Mouse (Mus musculus) stomach, postnatal 0 days (tissue): ENCODE results near the gene Skor1. TPM values are rescaled to one million over a fixed set of nuclear protein-coding genes. Genes with fewer than 3 reads are reported as not detected.

Experiments
- ATAC-seq: fragments of 200-750 bp; cut with Nextera tagmentation; 2 replicates; pipeline ENCODE4 v1.8.0; 2017; ENCODE audit not compliant: low FRiP score, low TSS enrichment
- DNase-seq: peaks from one replicate; pipeline ENCODE4 v3.0.0-alpha.2; 2016; ENCODE audit warnings: low spot score
- H3K27ac ChIP-seq: fragments of 300-500 bp; sonication (generic); replicated peaks from 2 replicates; pipeline ENCODE4 v1.5.1; 2014; ENCODE audit warnings: mild to moderate bottlenecking, control low read depth
- H3K27me3 ChIP-seq: fragments of 300-500 bp; sonication (generic); 2 replicates; pipeline ENCODE4 v1.6.1; 2014; ENCODE audit warnings: low read length; ENCODE audit not compliant: control insufficient read depth, insufficient read depth
- H3K36me3 ChIP-seq: fragments of 300-500 bp; sonication (generic); 2 replicates; pipeline ENCODE4 v1.6.1; 2014; ENCODE audit warnings: low read length, mixed read lengths; ENCODE audit not compliant: control insufficient read depth, insufficient read depth
- H3K4me1 ChIP-seq: fragments of 300-500 bp; sonication (generic); replicated peaks from 2 replicates; pipeline ENCODE4 v1.6.1; 2014; ENCODE audit warnings: antibody characterized with exemption; ENCODE audit not compliant: control insufficient read depth, insufficient read depth
- H3K4me2 ChIP-seq: fragments of 300-500 bp; sonication (generic); replicated peaks from 2 replicates; pipeline ENCODE4 v1.6.1; 2014; ENCODE audit warnings: low read depth, mild to moderate bottlenecking, control low read depth, moderate library complexity
- H3K4me3 ChIP-seq: fragments of 300-500 bp; sonication (generic); 2 replicates; pipeline ENCODE4 v1.5.1; 2014; ENCODE audit warnings: low read depth, low read length, control low read depth
- H3K9ac ChIP-seq: fragments of 300-500 bp; sonication (generic); 2 replicates; pipeline ENCODE4 v1.6.1; 2014; ENCODE audit warnings: mild to moderate bottlenecking, low read length, control low read depth, mixed read lengths
- H3K9me3 ChIP-seq: fragments of 300-500 bp; sonication (generic); 2 replicates; pipeline ENCODE4 v1.6.1; 2016; ENCODE audit warnings: low read length; ENCODE audit not compliant: control insufficient read depth
- CTCF ChIP-seq: IDR thresholded peaks from 2 replicates; pipeline ENCODE4 v1.5.1; 2016; ENCODE audit warnings: antibody characterized with exemption, low read depth, mild to moderate bottlenecking, moderate library complexity
- EP300 ChIP-seq: optimal IDR thresholded peaks from 2 replicates; pipeline ENCODE3; 2016; ENCODE audit warnings: antibody characterized with exemption
- WGBS: fragments of 180-500 bp; shearing (Covaris S2); extraction: QIAGEN DNeasy Blood & Tissue Kit; methylation state at CpG from one replicate; pipeline ENCODE4 v1.1.7; 2014; 5-methylcytosine and 5-hydroxymethylcytosine counted together
- polyA plus RNA-seq: library from polyadenylated mRNA; unstranded; fragments of >200 nt; fragmentation: Nextera tagmentation; extraction: Ambion mirVana; gene quantifications from 2 replicates; pipeline ENCODE4 v1.2.1, GENCODE M21; 2015

Skor1 gene
- polyA plus RNA-seq, 1 experiment from 2014 or later = not detected

- WGBS = 55% methylated on average over 8 of the region's 8 CpGs
- TF ChIP-seq CTCF = no peak
- no peak for TF ChIP-seq EP300
- ATAC-seq (no peak), DNase-seq (no peak)
- Histone ChIP-seq H3K9me3 (no peaks in the 10 kb centered on the region), H3K36me3 (no peaks in the 10 kb centered on the region), H3K4me1 (no peaks in the 10 kb centered on the region), H3K27ac (no peak overlapping the region), H3K4me3 (no peak overlapping the region), H3K4me2 (no peak overlapping the region), H3K27me3 (no peaks in the 10 kb centered on the region), H3K9ac (no peak overlapping the region)
These were observed 26.5 kb downstream of the Skor1 start for GRCm38 (mm10) chr9:63122161-63122833.

- 68% methylated on average over 5 of the region's 5 CpGs for WGBS
These were observed 30.4 kb downstream of the Skor1 start for GRCm38 (mm10) chr9:63118385-63118784.

DNA sequence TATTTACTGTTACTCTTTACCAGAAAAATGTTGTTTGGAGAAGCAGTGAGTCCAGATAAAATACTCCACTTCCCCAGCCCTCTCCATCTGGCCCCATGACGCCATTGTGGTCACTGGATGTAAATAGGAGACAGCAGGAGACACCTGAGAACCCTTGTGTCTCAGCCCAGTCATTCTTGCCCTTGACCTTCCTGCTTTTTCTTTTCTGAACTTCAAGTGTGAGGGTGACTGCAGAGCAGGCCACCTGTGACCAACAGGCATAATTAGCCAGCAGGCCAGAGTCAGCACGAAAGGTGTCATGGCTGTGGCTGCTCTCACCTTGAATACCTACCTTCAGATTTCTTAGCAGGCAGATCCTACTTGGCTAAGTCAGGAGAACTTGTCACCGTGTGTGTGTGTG lies 36.2 kb downstream of the Skor1 start:
- Histone ChIP-seq H3K4me2 (no peak overlapping the region), H3K4me3 (no peak overlapping the region), H3K4me1 (no peaks in the 10 kb centered on the region), H3K27ac (no peak overlapping the region), H3K36me3 (no peaks in the 10 kb centered on the region), H3K9me3 (no peaks in the 10 kb centered on the region), H3K27me3 (no peaks in the 10 kb centered on the region), H3K9ac (no peak overlapping the region)
- WGBS = 51% methylated on average over 3 of the region's 3 CpGs
- ATAC-seq = no peak
- DNase-seq = no peak
- TF ChIP-seq EP300 = no peak
- TF ChIP-seq CTCF = no peak

More at GRCm38 (mm10) chr9:63118385-63118784, 30.4 kb downstream of the Skor1 start:
- ATAC-seq = no peak
- TF ChIP-seq EP300 (no peak), CTCF (0 out of 2 replicates have a peak, but pooled peaks have one; percentile 17)
- H3K36me3 ChIP-seq = no peaks in the 10 kb centered on the region
- H3K4me3 ChIP-seq = no peak overlapping the region
- H3K9me3 ChIP-seq = no peaks in the 10 kb centered on the region
- H3K9ac ChIP-seq = no peak overlapping the region
- H3K27me3 ChIP-seq = no peaks in the 10 kb centered on the region
- H3K4me2 ChIP-seq = no peak overlapping the region
- H3K27ac ChIP-seq = no peak overlapping the region
- no peaks in the 10 kb centered on the region for H3K4me1 ChIP-seq
- DNase-seq = no peak

- Histone ChIP-seq H3K27me3 (no peaks in the 10 kb centered on the region), H3K4me3 (peak overlapping the region; percentile 52), H3K9ac (no peak overlapping the region), H3K27ac (peak overlapping the region; percentile 98), H3K9me3 (no peaks in the 10 kb centered on the region), H3K4me2 (peak overlapping the region; percentile 66), H3K36me3 (no peaks in the 10 kb centered on the region), H3K4me1 (no peaks in the 10 kb centered on the region)
- ATAC-seq = peak; percentile 30; the same call in 1 of the 2 replicates
- 3% methylated on average over 2 of the region's 2 CpGs for WGBS
- peak; percentile 29 for DNase-seq
- TF ChIP-seq EP300 (no peak), CTCF (no peak)
These were observed 39.0 kb downstream of the Skor1 start for GRCm38 (mm10) chr9:63109782-63110087.

- H3K4me3 ChIP-seq = peak overlapping the region; percentile 52
- WGBS = under 1% methylated on average over 34 of the region's 34 CpGs
- H3K27me3 ChIP-seq = no peaks in the 10 kb centered on the region
- H3K36me3 ChIP-seq = no peaks in the 10 kb centered on the region
- H3K9ac ChIP-seq = peak overlapping the region; percentile 73
- peak; percentile 96 for DNase-seq
- no peaks in the 10 kb centered on the region for H3K9me3 ChIP-seq
- TF ChIP-seq EP300 (peak; percentile 67), CTCF (peak; percentile 38)
- peak; percentile 90 for ATAC-seq
- no peaks in the 10 kb centered on the region for H3K4me1 ChIP-seq
- H3K27ac ChIP-seq = peak overlapping the region; percentile 98
- H3K4me2 ChIP-seq = peak overlapping the region; percentile 66
These were observed 39.6 kb downstream of the Skor1 start for GRCm38 (mm10) chr9:63109020-63109781.

DNA sequence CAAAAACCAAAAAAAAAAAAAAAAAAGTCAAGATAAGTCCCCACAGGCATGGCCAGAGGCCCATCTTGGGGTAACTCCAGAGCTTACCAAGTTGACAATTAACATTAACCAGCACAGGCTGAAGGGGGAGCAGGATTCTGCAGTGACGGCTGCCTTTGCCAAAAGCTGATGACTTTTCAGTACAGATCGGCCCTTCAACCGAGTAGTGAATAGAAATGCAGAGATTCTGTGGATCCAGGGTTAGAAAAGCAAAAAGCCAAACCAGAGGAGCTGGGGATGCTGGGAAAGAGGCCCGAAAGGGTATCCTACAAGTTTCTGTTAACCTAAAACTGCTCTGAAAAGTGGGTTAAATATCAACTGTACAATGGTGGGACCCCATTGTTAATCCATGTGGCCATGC lies 40.2 kb downstream of the Skor1 start:
- Histone ChIP-seq H3K4me1 (no peaks in the 10 kb centered on the region), H3K4me2 (peak overlapping the region; percentile 66), H3K27ac (peak overlapping the region; percentile 98), H3K9ac (peak overlapping the region; percentile 73), H3K27me3 (no peaks in the 10 kb centered on the region), H3K36me3 (no peaks in the 10 kb centered on the region), H3K4me3 (peak overlapping the region; percentile 52), H3K9me3 (no peaks in the 10 kb centered on the region)
- peak; percentile 16; the same call in 1 of the 2 replicates for ATAC-seq
- TF ChIP-seq CTCF = peak; percentile 27
- TF ChIP-seq EP300 = no peak
- 25% methylated on average over 4 of the region's 4 CpGs for WGBS
- peak; percentile 44 for DNase-seq
